Mouse (Mus musculus) spleen, adult 2 months (tissue): ENCODE data around the gene P2rx5. TPM values are rescaled to one million over a fixed set of nuclear protein-coding genes. Genes with fewer than 3 reads are reported as not detected.

Experiments
- DNase-seq, 2 experiments: peaks; one replicate each; pipeline versions ENCODE4 v3.0.0 to v3.0.0-alpha.2; 2012 to 2021; ENCODE audit warnings: low spot score in 2 of 2, low read depth in 1 of 2
- H3K27ac ChIP-seq: fragments of 200-500 bp; 2 replicates; pipeline ENCODE4 v1.5.1; 2012; ENCODE audit warnings: low read length, inconsistent platforms; ENCODE audit not compliant: insufficient read depth
- H3K27me3 ChIP-seq: fragments of 200-500 bp; 2 replicates; pipeline ENCODE4 v1.6.1; 2012; ENCODE audit warnings: mild to moderate bottlenecking, moderate library complexity, low read length, inconsistent platforms; ENCODE audit not compliant: control insufficient read depth, insufficient read depth
- H3K36me3 ChIP-seq: fragments of 200-500 bp; 2 replicates; pipeline ENCODE4 v1.6.1; 2012; ENCODE audit warnings: mild to moderate bottlenecking, low read length, inconsistent platforms; ENCODE audit not compliant: control insufficient read depth, insufficient read depth
- H3K4me1 ChIP-seq: fragments of 200-500 bp; 2 replicates; pipeline ENCODE4 v1.6.1; 2011; ENCODE audit warnings: inconsistent platforms; ENCODE audit not compliant: control insufficient read depth, insufficient read depth, insufficient read length
- H3K4me3 ChIP-seq: fragments of 200-500 bp; 2 replicates; pipeline ENCODE4 v1.5.1; 2011; ENCODE audit warnings: mild to moderate bottlenecking, inconsistent platforms; ENCODE audit not compliant: insufficient read depth, insufficient read length; ENCODE audit errors: extremely low read depth
- CTCF ChIP-seq: fragments of 200-500 bp; IDR thresholded peaks from 2 replicates; pipeline ENCODE4 v1.5.1; 2011; ENCODE audit warnings: mild to moderate bottlenecking, inconsistent platforms; ENCODE audit not compliant: insufficient read depth, insufficient read length, insufficient replicate concordance; ENCODE audit errors: extremely low read depth
- POLR2A ChIP-seq: fragments of 200-500 bp; IDR thresholded peaks from 2 replicates; pipeline ENCODE4 v1.6.1; 2011; ENCODE audit warnings: low read depth, low read length, inconsistent platforms
- WGBS: fragments of 180-500 bp; shearing (Covaris S2); methylation state at CpG from one replicate; pipeline ENCODE4 v1.1.7; 2018; 5-methylcytosine and 5-hydroxymethylcytosine counted together
- polyA plus RNA-seq: library from polyadenylated mRNA; depleted of rRNA; stranded (reverse); fragments of >200 nt; gene quantifications from 2 replicates; pipeline ENCODE4 v1.2.3, GENCODE M21; 2012

P2rx5 gene
- polyA plus RNA-seq, 1 experiment, result 0.22 TPM

- TF ChIP-seq CTCF, result no peak
- TF ChIP-seq POLR2A, result no peak
- H3K4me3 ChIP-seq, result no peak overlapping the region
- no peaks in the 10 kb centered on the region for H3K36me3 ChIP-seq
- no peaks in the 10 kb centered on the region; the same call in 1 of the 2 replicates for H3K27me3 ChIP-seq
- no peaks in the 10 kb centered on the region for H3K4me1 ChIP-seq
- H3K27ac ChIP-seq, result no peak overlapping the region
- no peak for DNase-seq
- whole genome bisulfite sequencing, result 76% methylated on average over 6 of the region's 6 CpGs
These were observed 5.2 kb upstream of the P2rx5 start for GRCm38 (mm10) chr11:73155071-73155470.

DNA sequence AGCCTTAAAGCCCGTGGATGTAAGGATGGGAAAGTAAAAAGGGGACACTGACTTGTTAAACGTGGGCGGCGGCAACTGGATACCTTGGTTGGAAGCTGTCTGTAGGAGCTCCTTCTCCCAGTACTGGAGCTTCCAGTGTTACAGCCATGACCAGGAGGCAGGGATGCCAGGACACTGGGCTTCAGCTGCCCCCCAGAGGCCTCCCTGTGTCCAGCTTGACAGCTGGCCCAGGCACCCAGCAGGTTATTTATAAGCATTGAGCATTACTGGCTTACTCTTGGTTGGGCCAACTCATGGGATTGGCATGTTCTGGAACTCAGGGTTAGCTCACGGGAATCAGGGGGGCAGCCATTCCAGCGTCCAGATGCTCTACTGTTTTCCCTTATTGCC lies 585 bp downstream of the P2rx5 start:
- no peaks in the 10 kb centered on the region; the same call in 1 of the 2 replicates for H3K4me1 ChIP-seq
- TF ChIP-seq CTCF, result no peak
- no peak for TF ChIP-seq POLR2A
- peaks cover 5% of the 10 kb centered on the region for H3K27me3 ChIP-seq
- H3K36me3 ChIP-seq, result no peaks in the 10 kb centered on the region
- peak overlapping the region; percentile 27; the same call in 1 of the 2 replicates for H3K4me3 ChIP-seq
- no peak for DNase-seq
- WGBS, result 48% methylated on average over 6 of the region's 6 CpGs
- H3K27ac ChIP-seq, result no peak overlapping the region

DNA sequence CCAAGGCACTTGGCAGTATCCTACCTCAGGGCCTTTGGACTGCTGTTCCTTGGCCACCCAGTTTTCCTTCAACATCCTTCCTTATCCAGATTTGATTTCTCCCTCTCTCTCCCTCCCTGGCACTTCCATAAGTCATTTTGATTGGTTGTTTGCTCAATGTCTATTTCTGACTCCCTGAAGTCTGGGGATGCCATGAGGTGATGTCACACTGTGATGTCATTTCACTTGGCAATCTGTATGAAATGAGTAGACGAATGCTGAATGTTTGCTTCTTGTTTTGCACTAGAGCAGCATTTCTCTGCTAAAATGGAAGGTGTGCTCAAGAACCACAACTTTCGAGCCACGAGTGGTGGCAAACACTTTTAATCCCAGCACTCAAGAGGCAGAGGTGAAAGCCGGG lies 1.4 kb downstream of the P2rx5 start:
- H3K4me1 ChIP-seq, result no peaks in the 10 kb centered on the region; the same call in 1 of the 2 replicates
- 79% methylated on average over 4 of the region's 4 CpGs for WGBS
- no peak for TF ChIP-seq POLR2A
- TF ChIP-seq CTCF, result no peak
- no peak for DNase-seq
- no peaks in the 10 kb centered on the region for H3K36me3 ChIP-seq
- peaks cover 5% of the 10 kb centered on the region for H3K27me3 ChIP-seq
- H3K27ac ChIP-seq, result no peak overlapping the region
- no peak overlapping the region for H3K4me3 ChIP-seq

DNA sequence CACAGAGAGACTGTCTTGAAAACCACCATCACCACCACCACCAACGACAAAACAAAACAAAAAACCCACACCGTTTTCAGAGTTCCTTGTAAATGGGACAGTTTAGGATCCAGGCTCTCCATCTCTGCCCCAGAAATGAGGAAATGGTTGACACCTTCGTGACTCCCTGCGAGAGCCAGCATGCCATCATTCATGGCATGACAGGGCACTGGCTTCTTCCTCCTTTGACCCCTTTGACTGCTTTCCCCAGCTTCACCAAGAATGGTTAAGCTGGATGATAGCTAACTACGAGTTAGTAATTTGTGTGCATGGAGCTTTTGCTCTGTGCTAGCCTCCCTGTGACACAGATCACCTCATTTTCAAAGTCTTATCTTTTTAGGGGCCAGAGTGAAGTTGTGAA lies 2.1 kb downstream of the P2rx5 start:
- no peak for DNase-seq
- Histone ChIP-seq H3K4me1 (no peaks in the 10 kb centered on the region; the same call in 1 of the 2 replicates), H3K4me3 (no peak overlapping the region), H3K27me3 (peaks cover 5% of the 10 kb centered on the region), H3K27ac (no peak overlapping the region), H3K36me3 (no peaks in the 10 kb centered on the region)
- WGBS, result 10% methylated on average over 5 of the region's 5 CpGs
- TF ChIP-seq CTCF (no peak), POLR2A (no peak)

DNA sequence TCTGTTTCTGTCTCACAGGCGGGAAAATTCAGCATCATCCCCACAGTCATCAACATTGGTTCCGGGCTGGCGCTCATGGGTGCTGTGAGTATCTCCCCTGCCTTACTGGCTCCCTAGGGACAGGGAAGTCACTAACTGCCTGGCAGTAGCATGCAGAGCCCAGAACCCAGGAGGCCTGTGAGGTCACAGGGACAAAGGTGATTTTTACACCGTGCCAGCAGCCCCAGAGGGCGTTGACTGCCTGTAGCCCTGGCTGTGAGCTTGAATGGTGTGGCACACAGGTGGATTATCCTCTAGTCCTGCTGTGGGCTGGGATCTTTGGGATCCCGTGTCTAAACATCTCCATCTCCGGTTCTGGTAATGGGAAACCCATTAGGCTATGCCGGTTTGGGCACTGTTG lies 7.8 kb downstream of the P2rx5 start:
- no peaks in the 10 kb centered on the region for H3K27me3 ChIP-seq
- TF ChIP-seq CTCF, result no peak
- no peak for TF ChIP-seq POLR2A
- DNase-seq, result no peak
- no peak overlapping the region for H3K4me3 ChIP-seq
- H3K4me1 ChIP-seq, result no peaks in the 10 kb centered on the region
- WGBS, result 86% methylated on average over 8 of the region's 8 CpGs
- no peak overlapping the region for H3K27ac ChIP-seq
- H3K36me3 ChIP-seq, result no peaks in the 10 kb centered on the region

- Histone ChIP-seq H3K4me3 (no peak overlapping the region), H3K36me3 (no peaks in the 10 kb centered on the region), H3K27me3 (no peaks in the 10 kb centered on the region), H3K4me1 (no peaks in the 10 kb centered on the region), H3K27ac (no peak overlapping the region)
- TF ChIP-seq POLR2A, result no peak
- no peak for TF ChIP-seq CTCF
- no peak for DNase-seq
- 82% methylated on average over 6 of the region's 6 CpGs for WGBS
These were observed 8.4 kb downstream of the P2rx5 start for GRCm38 (mm10) chr11:73168576-73168975.

- TF ChIP-seq CTCF (peak; percentile 38; the same call in 1 of the 2 replicates), POLR2A (no peak)
These were observed 9.0 kb downstream of the P2rx5 start for GRCm38 (mm10) chr11:73169231-73169630.

DNA sequence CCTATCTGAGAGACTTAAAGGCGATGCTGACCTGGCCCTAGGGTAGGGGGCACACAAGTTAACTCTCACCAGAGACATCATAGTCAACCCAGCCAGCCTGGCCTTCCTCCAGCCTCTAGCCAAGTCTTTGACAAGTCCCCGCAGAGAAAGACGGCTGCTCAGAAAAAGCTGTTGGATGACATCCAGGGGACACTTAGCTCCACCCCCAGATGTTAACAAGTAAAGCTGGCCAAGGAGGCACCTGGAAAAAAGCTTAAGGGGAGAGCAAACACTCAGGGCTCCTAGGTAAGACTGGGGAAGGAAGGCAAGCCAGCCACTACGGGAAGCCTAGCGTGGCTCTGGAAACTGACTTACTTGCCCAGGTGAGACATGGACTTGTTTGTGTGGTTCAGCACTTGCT lies 12.0 kb downstream of the P2rx5 start:
- TF ChIP-seq POLR2A, result no peak
- TF ChIP-seq CTCF, result no peak
- Histone ChIP-seq H3K36me3 (no peaks in the 10 kb centered on the region), H3K4me1 (peaks cover 5% of the 10 kb centered on the region), H3K4me3 (no peak overlapping the region), H3K27ac (no peak overlapping the region), H3K27me3 (no peaks in the 10 kb centered on the region)
- 77% methylated on average over 5 of the region's 5 CpGs for WGBS
- no peak for DNase-seq

More at GRCm38 (mm10) chr11:73169231-73169630, 9.0 kb downstream of the P2rx5 start:
- no peak overlapping the region for H3K27ac ChIP-seq
- no peaks in the 10 kb centered on the region for H3K27me3 ChIP-seq
- peak; percentile 7 to 55 for DNase-seq
- H3K4me1 ChIP-seq, result no peaks in the 10 kb centered on the region
- 67% methylated on average over 4 of the region's 4 CpGs for WGBS
- H3K36me3 ChIP-seq, result no peaks in the 10 kb centered on the region
- H3K4me3 ChIP-seq, result no peak overlapping the region
